Mouse (Mus musculus) thymus, adult 18-20 months (tissue): ENCODE data around the gene Pip4k2c.
A peak's percentile ranks its signal among the peaks of the same experiment; 100 is the strongest.
"Not testable (repeated sequence)": the region's sequence is repeated elsewhere in the genome, so short reads cannot be mapped to it uniquely, and the experiment has no call there.

Experiments
- DNase-seq, 2 experiments: peaks; one replicate each; pipeline ENCODE4 v3.0.0; 2022; ENCODE audit warnings: mixed read lengths in 2 of 2

Pip4k2c gene

DNA sequence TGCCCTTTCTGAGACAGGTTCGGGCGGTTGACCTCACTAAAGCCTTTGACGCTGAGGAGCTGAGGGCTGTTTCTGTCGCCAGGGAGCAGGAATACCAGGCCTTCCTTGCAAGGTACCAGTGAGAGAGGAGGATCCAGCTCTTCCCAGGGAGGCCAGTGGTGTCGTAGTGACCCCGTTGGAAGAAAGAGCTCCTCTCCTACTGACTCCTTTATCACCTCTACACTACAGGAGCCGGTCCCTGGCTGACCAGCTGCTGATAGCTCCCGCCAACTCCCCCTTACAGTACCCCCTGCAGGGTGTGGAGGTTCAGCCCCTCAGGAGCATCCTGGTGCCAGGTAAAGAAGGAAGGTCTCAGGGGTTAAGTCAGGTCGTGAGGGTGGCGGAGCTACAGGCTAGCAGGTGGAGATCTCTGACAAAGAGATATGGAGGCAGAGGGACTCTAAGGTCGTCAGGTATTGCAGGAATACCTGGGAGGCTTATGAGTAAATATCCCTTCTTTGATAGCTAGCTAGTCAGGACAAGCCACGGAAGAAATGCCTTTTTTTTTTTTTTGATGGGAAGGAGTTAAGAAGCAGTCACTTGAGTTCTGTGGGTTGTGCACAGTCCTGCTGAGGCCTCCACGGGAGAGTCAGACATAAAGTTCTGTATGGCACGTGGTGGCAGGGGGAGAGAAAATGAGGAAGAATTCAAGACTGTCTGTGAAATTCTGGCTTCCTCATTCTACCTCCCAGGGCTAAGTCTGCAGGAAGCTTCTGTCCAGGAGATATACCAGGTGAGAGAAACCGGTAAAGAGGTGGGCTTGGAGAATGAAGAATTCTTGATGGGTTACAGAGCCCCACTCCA lies 44.4 kb downstream of the Pip4k2c start:
- DNase-seq, result no peak

DNA sequence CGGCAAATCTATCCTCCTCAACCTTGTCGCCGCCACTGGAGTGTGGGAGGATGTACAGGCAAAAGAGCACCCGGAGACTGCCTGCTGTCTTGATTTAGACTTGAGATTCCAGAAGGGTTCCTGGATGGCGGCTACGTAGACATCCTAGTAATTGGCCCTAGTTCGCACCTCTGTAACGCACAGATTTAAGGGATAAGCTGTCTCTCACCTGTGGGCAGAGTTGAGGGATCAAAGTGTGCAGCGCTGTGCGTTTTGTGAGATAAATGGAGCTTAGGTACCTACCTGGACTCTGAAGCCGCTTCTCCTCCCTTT lies 45.0 kb downstream of the Pip4k2c start:
- no peak for DNase-seq

DNA sequence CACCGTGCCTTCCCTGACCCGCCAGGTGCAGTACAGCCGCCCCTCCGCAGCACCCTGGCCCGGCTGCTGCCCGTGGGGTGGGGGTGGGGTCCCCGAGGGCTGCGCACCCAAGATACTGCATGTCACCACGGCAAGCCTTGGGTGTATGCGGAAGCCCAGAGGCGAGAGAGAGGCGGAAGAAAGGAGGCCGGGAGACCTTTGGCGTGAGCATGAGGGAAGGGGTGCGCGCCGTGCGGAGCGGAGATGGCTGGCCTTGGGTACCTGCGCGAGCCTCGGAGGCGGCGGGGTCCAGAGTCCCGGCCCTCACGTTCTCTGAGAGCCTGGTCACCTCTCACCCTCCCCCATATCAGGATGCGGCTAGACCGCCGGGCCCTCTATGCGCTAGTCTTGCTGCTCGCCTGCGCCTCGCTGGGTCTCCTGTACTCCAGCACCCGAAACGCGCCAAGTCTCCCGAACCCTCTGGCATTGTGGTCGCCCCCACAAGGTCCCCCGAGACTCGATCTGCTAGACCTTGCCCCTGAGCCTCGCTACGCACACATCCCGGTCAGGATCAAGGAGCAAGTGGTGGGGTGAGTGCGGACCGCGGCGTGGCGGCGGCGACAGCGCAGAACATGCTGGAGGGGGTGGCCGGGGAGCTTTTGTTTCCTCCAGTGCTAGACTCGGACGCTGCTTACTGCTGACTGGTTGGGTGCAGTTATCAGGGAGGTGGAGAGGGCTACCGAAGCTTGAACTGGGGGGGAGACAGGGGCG lies 45.6 kb downstream of the Pip4k2c start:
- DNase-seq, result peak; percentile 71 to 78

DNA sequence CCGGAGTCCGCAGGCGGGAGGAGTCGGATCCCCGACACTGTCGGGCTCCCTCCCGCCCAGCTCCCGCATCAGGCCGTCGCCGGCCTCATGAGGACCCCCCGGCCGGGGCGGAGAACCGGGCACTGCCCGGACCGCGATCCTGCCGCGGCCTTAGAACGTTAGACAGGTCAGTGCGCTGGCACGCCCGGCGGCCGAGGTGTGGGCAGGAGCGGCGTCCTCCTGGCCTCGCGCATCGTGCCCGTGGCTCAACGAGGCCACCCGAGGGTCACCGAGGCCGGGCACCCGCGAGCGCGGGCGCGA lies 46.1 kb downstream of the Pip4k2c start:
- DNase-seq, result no peak

DNA sequence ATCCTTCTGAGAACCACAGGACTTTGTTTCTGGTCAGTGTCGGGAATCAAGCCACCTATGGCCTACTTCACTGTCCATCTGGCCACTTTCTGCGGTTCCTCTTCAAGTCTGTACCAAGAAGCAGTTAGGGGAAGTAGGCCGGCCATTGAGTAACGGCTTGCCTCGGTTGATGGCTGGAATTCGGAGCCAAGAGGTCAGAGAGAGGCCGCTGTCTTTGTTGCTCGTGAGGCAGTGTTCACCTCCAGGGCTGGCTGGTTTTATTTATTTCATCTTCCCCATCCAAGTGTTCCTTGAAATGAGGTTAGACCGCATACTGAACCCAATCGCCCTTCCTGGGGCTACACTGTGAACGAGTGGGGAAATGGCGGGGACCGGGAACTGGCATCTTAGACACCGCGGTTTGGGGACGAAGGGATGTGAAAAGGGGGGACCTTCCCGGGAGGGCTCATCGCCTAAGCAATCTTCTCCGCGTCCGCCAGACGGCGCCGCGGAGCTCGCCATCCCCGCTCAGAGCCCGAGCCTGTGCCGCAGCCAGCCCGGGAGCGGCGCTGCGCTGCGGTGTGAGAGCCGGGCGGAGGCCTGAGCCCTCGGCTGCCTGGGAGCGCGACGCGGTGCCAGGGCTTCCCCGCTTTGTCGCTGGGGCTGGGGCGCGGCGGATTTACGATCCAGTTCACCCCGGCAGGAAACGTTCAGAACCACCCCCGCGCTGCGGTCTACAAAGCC lies 46.6 kb downstream of the Pip4k2c start, which contains the start of gene B4galnt1:
Gene B4galnt1 (plus strand): TSS at position 595 of the 723 bp plus-strand sequence.
- DNase-seq, result peak; percentile 71 to 81

DNA sequence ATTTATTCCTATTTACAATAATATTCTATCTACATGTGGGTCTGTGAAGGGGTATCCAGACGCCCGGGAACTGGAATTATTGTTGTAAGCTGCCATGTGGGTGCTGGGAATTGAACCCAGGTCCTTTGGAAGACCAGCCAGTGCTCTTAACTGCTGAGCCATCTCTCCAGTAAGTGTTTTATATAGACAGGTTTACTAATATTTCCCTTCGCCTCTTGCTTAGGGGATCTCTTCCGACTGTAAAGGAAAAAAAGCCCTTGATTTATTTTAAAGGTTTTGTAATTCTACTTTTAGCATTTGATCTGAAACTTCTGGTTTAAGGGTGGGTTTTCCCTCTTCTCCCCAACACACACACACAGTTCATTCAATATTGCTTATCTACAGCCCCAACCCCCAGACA lies 47.2 kb downstream of the Pip4k2c start:
- no peak for DNase-seq

DNA sequence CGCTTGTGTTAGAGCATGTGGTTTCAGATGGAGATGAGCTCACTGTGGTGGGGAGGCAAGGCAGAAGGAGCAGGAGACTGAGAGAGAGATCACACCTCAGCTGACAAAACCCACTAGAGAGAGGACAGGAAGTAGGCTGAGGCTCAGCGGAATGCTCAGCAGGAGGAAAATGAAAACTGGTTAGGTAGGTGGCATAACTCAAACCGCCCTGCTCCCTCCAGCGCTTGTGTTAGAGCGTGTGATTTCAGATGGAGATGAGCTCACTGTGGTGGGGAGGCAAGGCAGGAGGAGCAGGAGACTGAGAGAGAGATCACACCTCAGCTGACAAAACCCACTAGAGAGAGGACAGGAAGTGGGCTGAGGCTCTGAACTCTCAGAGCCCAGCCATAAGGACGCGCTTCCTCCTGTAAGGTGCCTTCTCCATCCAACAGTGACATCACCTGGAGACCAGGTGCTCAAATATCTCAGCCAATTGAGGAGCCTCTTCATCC lies 48.6 kb downstream of the Pip4k2c start:
- peak in 1 of 2 experiments; percentile 75 for DNase-seq

DNA sequence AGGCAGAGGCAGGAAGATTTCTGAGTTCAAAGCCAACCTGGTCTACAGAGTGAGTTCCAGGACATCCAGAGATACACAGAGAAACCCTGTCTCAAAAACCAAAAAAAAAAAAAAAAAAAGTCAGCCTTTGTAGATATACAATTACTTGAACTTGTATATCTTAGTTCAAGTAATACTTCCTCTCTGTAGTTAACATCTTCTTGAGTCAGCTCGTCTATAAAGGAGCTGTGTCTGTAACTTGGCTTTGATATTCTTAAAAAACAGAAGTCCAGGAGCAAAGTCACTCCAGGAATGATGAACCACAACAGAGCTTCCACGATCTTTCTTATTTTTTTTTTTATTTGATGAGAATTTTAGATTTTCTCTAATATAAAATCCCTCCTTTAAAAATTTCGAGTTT lies 50.7 kb downstream of the Pip4k2c start:
- no peak for DNase-seq

DNA sequence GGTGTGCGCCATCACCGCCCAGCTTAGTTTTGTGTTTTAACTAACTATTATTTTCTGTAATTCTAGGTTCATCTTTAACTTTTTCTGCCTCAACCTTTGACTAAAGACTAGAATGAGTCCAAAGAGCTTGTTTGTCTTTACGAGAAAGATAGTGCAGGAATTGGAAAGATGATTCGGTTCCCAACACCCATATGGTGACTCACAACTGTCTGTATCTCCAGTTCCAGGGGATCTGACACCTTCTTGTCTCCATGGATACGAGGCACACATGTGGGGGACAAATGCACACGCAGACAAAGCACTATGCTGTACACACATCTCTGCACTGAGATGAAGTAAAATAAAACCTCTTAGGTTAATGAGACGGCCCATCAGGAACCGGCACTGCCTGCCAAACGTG lies 51.3 kb downstream of the Pip4k2c start:
- no peak for DNase-seq

DNA sequence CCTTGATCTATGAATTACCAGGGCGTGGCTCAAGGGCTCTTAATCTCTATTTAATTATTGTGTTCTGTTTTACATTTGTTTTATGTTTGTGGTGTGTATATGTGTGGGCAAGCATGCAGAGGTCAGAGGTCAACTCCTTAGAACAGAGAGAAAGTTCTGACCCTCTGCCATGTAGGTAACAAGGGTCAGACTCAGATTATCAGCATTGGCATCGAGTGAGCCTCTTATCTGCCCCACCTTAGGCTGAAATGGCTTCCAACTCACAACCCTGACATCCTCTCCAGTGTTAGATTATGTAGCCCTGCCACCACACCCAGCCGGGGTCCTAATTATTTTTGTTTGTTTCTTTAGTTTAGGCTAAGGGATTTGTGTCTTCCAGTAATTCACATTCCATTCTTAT lies 52.9 kb downstream of the Pip4k2c start:
- no peak for DNase-seq

DNA sequence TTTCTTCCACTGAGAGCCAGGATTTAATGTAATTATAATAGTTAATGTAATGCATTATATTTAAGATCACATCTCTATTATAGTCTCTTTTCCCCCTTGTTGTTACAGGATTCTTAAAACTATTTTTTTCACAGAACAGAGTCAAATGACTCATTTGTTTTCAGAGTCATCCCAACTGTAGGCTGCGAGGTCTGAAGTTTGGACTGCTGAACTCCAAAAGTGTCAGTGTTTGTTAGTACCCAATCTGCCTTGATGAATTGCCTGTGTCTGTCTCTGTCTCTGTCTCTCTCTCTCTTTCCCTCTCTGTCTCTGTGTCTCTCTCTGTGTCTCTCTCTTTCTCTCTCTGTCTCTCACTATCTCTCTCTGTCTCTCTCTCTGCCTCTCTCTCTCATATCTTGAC lies 54.9 kb downstream of the Pip4k2c start:
- no peak for DNase-seq

DNA sequence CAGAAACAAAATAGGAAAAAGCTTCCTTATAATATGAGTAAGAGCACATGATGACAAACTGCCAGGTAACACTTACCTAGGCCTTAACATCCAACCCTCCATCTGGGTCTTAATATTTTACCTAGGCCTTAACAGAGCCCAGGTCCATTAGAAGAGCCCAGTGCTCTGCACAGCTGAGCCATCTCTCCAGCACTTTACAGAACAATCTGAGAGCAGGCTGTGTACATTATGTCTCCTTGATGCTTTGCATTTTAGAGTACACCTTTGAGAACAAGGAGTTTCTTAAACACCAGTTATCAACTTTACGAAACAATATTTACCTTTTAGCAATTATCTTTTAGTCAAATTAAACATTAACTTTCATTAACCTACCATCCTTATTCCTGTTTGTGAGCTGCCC lies 55.3 kb downstream of the Pip4k2c start:
- no peak for DNase-seq

DNA sequence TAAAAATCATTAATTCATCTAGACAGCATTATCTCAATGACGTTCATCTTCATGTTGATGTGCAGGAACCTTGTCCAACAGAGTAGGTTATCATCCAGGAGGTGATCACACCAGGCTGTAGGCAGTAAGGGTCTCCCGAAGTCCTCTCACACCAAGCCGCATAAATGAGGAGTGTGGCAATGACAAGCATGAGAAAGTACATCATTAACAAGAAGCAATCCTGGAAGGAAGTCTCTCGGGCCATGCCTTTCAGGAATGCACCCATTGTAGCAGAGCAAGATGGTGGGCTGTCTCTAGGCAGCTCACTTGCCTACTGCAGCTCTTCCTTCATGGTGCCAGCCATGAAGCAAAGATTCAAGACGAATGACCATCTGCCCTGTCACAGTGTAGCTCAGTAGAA lies 56.7 kb downstream of the Pip4k2c start:
- DNase-seq, result no peak

DNA sequence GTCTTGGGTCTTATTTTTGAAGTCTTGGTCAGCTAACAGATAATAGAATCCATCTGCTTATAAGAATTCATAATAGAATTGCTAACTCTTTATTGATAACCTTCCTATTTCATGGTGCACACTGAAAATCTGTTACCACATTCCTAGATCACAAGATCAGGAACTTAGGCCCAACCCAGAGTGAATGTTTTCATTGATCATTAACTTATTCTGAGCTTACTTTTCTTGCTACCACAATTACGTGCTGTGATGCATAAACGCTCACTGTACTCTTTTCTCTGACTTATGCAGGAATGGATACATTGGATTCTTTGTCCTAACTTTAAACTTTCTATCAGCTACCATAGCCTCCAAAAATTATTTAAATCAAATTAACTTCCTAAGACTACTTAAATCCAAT lies 57.1 kb downstream of the Pip4k2c start:
- no peak for DNase-seq

DNA sequence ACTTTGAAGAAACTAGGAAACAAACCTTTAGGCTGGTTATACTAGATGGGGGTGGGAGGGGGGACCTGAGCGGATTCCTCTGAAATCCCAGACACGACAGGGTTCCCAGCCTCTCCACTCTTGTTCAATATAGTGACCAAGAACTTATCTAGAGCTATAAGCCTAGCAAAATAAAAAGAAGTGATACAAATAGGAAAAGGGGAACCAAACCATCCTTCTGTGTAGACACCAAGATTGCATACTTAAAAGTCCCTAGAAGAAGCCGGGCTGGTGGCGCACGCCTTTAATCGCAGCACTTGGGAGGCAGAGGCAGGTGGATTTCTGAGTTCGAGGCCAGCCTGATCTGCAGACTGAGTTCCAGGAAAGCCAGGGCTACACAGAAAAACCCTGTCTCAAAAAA lies 58.1 kb downstream of the Pip4k2c start:
- DNase-seq, result no peak

DNA sequence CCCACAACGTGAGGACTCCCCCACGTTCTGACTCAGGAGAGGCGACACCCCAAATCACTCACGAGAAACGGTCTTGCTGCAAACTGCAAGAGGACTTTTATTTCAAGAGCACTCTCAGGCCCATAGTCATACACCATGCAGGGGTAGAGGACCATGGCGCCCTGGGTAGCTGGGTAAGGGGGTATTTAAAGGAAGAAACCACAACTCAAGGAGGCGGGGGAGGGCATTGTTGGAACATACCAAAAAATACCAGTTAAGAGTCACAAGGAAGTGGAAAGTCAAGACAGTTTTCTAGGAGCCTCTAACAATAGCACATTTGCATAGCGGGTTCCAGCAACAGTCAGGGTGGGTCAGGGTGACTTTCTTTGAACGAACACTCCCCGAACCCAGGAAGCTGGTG lies 58.8 kb downstream of the Pip4k2c start:
- DNase-seq, result not testable (repeated sequence)

DNA sequence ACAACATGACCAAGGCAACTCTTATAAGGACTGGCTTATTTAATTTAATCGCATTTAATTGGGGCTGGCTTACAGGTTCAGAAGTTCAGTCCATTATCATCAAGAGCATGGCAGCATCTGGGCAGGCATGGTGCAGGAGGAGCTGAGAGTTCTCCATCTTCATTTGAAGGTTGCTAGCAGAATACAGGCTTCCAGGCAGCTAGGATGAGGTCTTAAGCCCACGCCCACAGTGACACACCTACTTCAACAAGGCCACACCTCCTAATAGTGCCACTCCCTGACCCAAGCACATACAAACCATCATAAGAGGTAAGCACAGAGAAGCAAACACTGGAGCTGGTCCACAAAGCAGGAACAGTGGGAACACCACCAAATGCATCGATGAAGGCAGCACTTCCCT lies 60.2 kb downstream of the Pip4k2c start:
- DNase-seq, result not testable (repeated sequence)

DNA sequence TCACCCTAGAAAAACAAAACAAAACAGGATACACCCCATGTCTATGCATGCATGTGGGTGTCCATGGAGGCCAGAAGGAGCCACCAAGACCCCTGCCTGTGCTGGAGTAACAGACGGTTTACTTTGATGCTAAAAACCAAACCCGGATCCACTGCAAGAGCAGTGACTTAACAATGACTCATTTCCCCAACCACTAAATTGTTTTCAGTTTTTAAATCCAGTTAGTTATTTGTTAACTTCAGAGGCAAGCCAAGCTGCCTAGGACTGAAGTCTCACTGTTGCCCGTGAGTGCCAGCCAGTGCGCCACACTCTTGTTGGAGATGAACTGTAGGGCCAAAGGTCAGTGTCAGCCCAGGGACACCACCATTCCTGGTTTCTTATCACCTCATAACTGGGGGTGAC lies 60.9 kb downstream of the Pip4k2c start:
- no peak for DNase-seq

DNA sequence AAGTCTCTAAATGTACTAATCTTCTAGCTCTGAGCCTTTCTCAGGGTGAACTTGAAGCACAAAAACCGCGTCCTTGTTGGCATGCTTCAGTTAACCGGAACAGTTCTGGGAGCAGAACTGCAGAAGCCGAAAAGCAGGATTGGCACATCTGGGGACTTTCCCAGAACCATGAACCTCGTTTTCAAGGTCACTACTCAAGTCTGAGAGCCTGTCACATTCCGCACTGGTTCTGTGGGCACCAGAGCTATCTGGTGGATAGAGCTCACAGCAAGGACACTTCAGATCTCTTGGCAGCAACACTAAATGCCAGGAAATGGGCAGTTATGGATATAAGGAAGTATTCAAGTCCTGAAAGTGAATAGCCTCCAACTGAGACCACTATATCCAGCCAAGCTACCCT lies 64.2 kb downstream of the Pip4k2c start:
- no peak for DNase-seq
